Mouse (Mus musculus) forebrain, embryonic 16.5 days (tissue): Measurements from ENCODE around the gene Pnmt. TPM values are rescaled to one million over a fixed set of nuclear protein-coding genes. Genes with fewer than 3 reads are reported as not detected.
A peak's percentile ranks its signal among the peaks of the same experiment; 100 is the strongest.

Experiments used
- ATAC-seq: fragments of 200-750 bp; cut with Nextera tagmentation; 2 replicates; pipeline ENCODE4 v1.8.0; 2017; ENCODE audit warnings: mild to moderate bottlenecking, moderate library complexity
- H3K27ac ChIP-seq: fragments of 300-500 bp; sonication (generic); 2 replicates; pipeline ENCODE4 v1.5.1; 2014; ENCODE audit warnings: low read length, control low read depth
- H3K27me3 ChIP-seq: fragments of 300-500 bp; sonication (generic); replicated peaks from 2 replicates; pipeline ENCODE4 v1.6.1; 2014; ENCODE audit warnings: low read length; ENCODE audit not compliant: control insufficient read depth, insufficient read depth
- H3K36me3 ChIP-seq: fragments of 300-500 bp; sonication (generic); 2 replicates; pipeline ENCODE4 v1.6.1; 2014; ENCODE audit not compliant: control insufficient read depth, insufficient read depth
- H3K4me1 ChIP-seq: fragments of 300-500 bp; sonication (generic); replicated peaks from 2 replicates; pipeline ENCODE4 v1.6.1; 2014; ENCODE audit warnings: low read length; ENCODE audit not compliant: control insufficient read depth, insufficient read depth
- H3K4me2 ChIP-seq: fragments of 300-500 bp; sonication (generic); 2 replicates; pipeline ENCODE4 v1.6.1; 2014; ENCODE audit warnings: mild to moderate bottlenecking, low read length, control low read depth
- H3K4me3 ChIP-seq: fragments of 300-500 bp; sonication (generic); replicated peaks from 2 replicates; pipeline ENCODE4 v1.5.1; 2014; ENCODE audit warnings: mild to moderate bottlenecking, low read length, control low read depth
- H3K9ac ChIP-seq: fragments of 300-500 bp; sonication (generic); replicated peaks from 2 replicates; pipeline ENCODE4 v1.6.1; 2014; ENCODE audit warnings: low read depth, low read length, control low read depth
- H3K9me3 ChIP-seq: fragments of 300-500 bp; sonication (generic); 2 replicates; pipeline ENCODE4 v1.6.1; 2016; ENCODE audit warnings: low read length; ENCODE audit not compliant: control insufficient read depth
- WGBS: fragments of 180-500 bp; shearing (Covaris S2); extraction: QIAGEN DNeasy Blood & Tissue Kit; methylation state at CpG from one replicate; pipeline ENCODE4 v1.1.7; 2014; 5-methylcytosine and 5-hydroxymethylcytosine counted together
- polyA plus RNA-seq: library from polyadenylated mRNA; unstranded; fragments of >200 nt; fragmentation: Nextera tagmentation; extraction: Ambion mirVana; gene quantifications from 2 replicates; pipeline ENCODE4 v1.2.1, GENCODE M21; 2015

Gene Pnmt
- polyA plus RNA-seq, 1 experiment from 2014 or later, result 0.86 TPM

DNA sequence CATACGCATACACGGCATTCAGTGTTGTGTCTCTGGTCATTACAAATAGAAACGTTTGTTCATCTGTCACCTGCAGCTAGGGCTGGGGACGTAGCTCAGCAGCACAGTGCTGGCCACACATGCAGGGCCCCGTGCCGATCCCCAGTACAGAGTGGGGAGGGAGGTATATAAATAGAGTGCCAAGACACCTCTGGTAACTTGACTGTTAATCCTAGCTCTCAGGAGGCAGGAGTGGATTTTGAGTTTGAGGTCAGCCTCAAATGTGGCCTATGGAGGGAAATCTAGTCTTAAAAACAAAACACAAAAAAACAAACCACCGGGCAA lies 18.4 kb upstream of the Pnmt start:
- Histone ChIP-seq H3K27ac (no peak overlapping the region; the same call in 1 of the 2 replicates), H3K27me3 (no peaks in the 10 kb centered on the region), H3K4me2 (no peak overlapping the region), H3K4me1 (peaks cover 30% of the 10 kb centered on the region), H3K4me3 (no peak overlapping the region), H3K36me3 (no peaks in the 10 kb centered on the region), H3K9me3 (no peaks in the 10 kb centered on the region), H3K9ac (no peak overlapping the region)
- no peak for ATAC-seq
- WGBS, result 80% methylated on average over 7 of the region's 7 CpGs

DNA sequence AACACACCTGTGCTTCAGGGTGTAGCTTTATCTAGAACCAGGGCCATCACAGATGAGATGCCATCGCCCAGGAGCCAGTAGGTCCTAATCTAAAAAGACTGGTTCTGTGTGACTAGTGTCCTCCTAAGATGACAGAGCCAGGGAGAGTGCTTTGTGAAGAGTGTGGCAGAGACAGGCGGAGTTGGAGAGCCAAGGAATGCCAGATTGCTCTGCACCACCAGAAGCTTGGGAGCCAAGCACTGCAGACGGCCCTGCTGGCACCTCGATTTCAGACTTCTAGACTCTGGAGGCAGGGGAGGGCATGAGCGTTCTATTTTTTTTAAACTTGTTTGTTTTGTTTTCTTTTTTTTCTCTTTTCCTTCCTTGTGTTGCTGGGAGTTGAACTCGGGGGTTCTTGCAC lies 16.9 kb upstream of the Pnmt start:
- Histone ChIP-seq H3K9me3 (no peaks in the 10 kb centered on the region), H3K27me3 (no peaks in the 10 kb centered on the region), H3K4me1 (peaks cover 32% of the 10 kb centered on the region), H3K4me2 (no peak overlapping the region), H3K9ac (no peak overlapping the region), H3K36me3 (no peaks in the 10 kb centered on the region), H3K4me3 (no peak overlapping the region), H3K27ac (peak overlapping the region; percentile 79)
- 66% methylated on average over 6 of the region's 6 CpGs for WGBS
- peak; percentile 59; the same call in 1 of the 2 replicates for ATAC-seq

DNA sequence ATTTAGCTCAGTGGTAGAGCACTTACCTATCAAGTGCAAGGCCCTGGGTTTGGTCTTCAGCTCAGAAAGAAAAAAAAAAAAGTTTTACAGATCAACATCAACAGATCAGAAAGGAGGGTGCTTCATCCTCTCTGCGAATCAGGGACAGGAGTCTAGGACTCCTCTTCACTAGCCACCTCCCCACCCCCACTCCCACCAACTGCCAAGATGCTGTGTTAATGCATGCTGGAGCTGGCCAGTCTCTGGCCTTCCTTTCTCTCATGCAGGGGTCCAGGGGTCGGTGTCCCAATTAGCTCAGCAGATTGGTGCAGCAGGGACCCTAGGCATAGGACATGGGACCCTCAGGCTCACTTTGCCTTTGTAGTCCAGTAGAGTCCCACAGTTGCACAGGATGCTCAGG lies 15.7 kb upstream of the Pnmt start:
- Histone ChIP-seq H3K4me3 (no peak overlapping the region), H3K36me3 (peaks cover 5% of the 10 kb centered on the region; the same call in 1 of the 2 replicates), H3K27me3 (no peaks in the 10 kb centered on the region), H3K27ac (peak overlapping the region; percentile 60), H3K9me3 (no peaks in the 10 kb centered on the region), H3K9ac (no peak overlapping the region), H3K4me2 (no peak overlapping the region), H3K4me1 (peaks cover 32% of the 10 kb centered on the region)
- WGBS, result 71% methylated on average over 2 of the region's 2 CpGs
- ATAC-seq, result no peak

DNA sequence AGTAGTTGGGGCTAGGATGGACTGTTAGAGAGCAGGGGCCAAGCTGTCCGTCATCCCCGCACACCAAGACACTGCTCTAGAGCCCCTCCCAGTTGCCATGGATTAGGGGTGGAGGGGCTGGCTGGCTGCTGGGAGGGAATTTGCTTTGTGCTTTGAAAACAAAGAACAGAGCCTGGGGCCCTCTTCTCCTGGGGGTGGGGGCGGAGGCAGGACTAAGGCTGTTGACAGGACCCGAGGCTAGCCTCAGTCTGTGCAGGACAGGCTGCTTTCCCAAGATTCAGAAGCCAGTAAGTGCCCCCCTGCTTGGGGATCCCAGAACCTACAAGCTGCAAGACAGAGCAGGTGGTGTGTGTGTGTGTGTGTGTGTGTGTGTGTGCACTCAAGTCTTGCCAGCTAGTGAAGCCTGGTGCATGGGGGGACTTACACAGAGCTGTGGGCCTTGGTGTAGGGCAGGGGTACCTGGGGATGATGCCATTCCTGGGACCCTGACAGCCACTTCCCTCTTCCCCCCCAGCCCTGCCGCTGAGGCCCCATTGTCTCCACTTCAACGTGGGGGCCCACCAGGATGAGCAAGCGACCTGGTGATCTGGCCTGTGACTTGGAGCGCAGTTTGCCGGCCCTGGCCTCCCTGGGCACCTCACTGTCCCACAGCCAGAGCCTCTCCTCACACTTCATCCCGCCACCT lies 14.6 kb upstream of the Pnmt start:
- Histone ChIP-seq H3K9ac (peak overlapping the region; percentile 19; the same call in 1 of the 2 replicates), H3K9me3 (no peaks in the 10 kb centered on the region)

GRCm38 (mm10) chr11:98372406-98372805 lies 13.8 kb upstream of the Pnmt start:
- no peaks in the 10 kb centered on the region for H3K27me3 ChIP-seq
- H3K27ac ChIP-seq, result peak overlapping the region; percentile 62
- no peaks in the 10 kb centered on the region for H3K9me3 ChIP-seq
- H3K36me3 ChIP-seq, result peaks cover 17% of the 10 kb centered on the region
- no peak overlapping the region for H3K4me2 ChIP-seq
- ATAC-seq, result no peak
- peaks cover 28% of the 10 kb centered on the region for H3K4me1 ChIP-seq
- no peak overlapping the region for H3K4me3 ChIP-seq
- 8% methylated on average over 2 of the region's 2 CpGs for WGBS
- H3K9ac ChIP-seq, result no peak overlapping the region

More for the DNA sequence above, 14.6 kb upstream of the Pnmt start:
- WGBS, result 29% methylated on average over 10 of the region's 10 CpGs
- ATAC-seq, result peak; percentile 73
- Histone ChIP-seq H3K27me3 (no peaks in the 10 kb centered on the region), H3K4me1 (peaks cover 32% of the 10 kb centered on the region), H3K36me3 (peaks cover 11% of the 10 kb centered on the region), H3K4me2 (no peak overlapping the region; the same call in 1 of the 2 replicates), H3K4me3 (no peak overlapping the region), H3K27ac (peak overlapping the region; percentile 62)

- peaks cover 20% of the 10 kb centered on the region for H3K36me3 ChIP-seq
- H3K27ac ChIP-seq, result peak overlapping the region; percentile 31
- no peaks in the 10 kb centered on the region for H3K27me3 ChIP-seq
- ATAC-seq, result no peak
- H3K4me3 ChIP-seq, result no peak overlapping the region
- H3K4me2 ChIP-seq, result peak overlapping the region; percentile 2; the same call in 1 of the 2 replicates
- H3K9me3 ChIP-seq, result no peaks in the 10 kb centered on the region
- H3K4me1 ChIP-seq, result peaks cover 25% of the 10 kb centered on the region
- H3K9ac ChIP-seq, result no peak overlapping the region
- WGBS, result 79% methylated on average over 6 of the region's 6 CpGs
These were observed 13.0 kb upstream of the Pnmt start for GRCm38 (mm10) chr11:98373244-98373643.

GRCm38 (mm10) chr11:98374266-98374665 lies 12.0 kb upstream of the Pnmt start:
- H3K9ac ChIP-seq, result no peak overlapping the region
- H3K36me3 ChIP-seq, result peaks cover 23% of the 10 kb centered on the region
- H3K4me1 ChIP-seq, result peaks cover 25% of the 10 kb centered on the region
- no peaks in the 10 kb centered on the region for H3K27me3 ChIP-seq
- no peaks in the 10 kb centered on the region for H3K9me3 ChIP-seq
- H3K4me3 ChIP-seq, result no peak overlapping the region
- H3K27ac ChIP-seq, result peak overlapping the region; percentile 39
- no peak overlapping the region for H3K4me2 ChIP-seq
- ATAC-seq, result 0 out of 2 replicates have a peak, but pooled peaks have one; percentile 9
- WGBS, result 70% methylated on average over 8 of the region's 8 CpGs

- peaks cover 23% of the 10 kb centered on the region for H3K36me3 ChIP-seq
These were observed 9.5 kb upstream of the Pnmt start for GRCm38 (mm10) chr11:98376756-98377155.

DNA sequence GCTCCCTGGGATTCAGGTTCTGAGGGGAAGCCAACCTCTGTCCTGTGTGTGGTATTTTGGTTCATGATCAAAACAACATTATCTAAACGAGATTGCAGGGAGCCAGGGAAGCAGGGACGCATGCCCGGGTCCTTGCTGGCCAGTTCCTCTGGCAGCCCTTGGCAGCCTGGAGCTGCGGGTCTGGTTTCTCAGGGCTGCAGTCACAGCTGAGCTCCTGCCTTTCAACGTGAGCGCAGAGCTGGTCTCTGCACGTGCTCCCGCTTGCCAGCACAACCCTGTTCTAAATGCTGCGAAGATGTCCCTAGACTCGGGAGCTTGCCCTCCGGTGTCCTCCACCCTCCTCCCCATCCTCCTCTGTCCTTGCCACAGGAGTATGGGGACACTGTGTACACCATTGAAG lies 8.5 kb upstream of the Pnmt start:
- WGBS, result 85% methylated on average over 11 of the region's 11 CpGs
- H3K9ac ChIP-seq, result no peak overlapping the region
- no peak for ATAC-seq
- peaks cover 23% of the 10 kb centered on the region for H3K36me3 ChIP-seq
- H3K27me3 ChIP-seq, result no peaks in the 10 kb centered on the region
- H3K4me2 ChIP-seq, result no peak overlapping the region
- H3K4me3 ChIP-seq, result no peak overlapping the region
- no peaks in the 10 kb centered on the region for H3K9me3 ChIP-seq
- H3K4me1 ChIP-seq, result peaks cover 11% of the 10 kb centered on the region
- no peak overlapping the region for H3K27ac ChIP-seq

More at GRCm38 (mm10) chr11:98376756-98377155, 9.5 kb upstream of the Pnmt start:
- no peaks in the 10 kb centered on the region for H3K9me3 ChIP-seq
- no peak for ATAC-seq
- H3K27me3 ChIP-seq, result no peaks in the 10 kb centered on the region
- no peak overlapping the region for H3K4me3 ChIP-seq
- WGBS, result 70% methylated on average over 5 of the region's 5 CpGs
- no peak overlapping the region for H3K27ac ChIP-seq
- H3K4me2 ChIP-seq, result no peak overlapping the region
- no peak overlapping the region for H3K9ac ChIP-seq
- peaks cover 17% of the 10 kb centered on the region for H3K4me1 ChIP-seq
